Mouse (Mus musculus): Measurements from ENCODE around the gene Ms4a4a.
"Not testable (repeated sequence)": the region's sequence is repeated elsewhere in the genome, so short reads cannot be mapped to it uniquely, and the experiment has no call there.

Gene Ms4a4a

DNA sequence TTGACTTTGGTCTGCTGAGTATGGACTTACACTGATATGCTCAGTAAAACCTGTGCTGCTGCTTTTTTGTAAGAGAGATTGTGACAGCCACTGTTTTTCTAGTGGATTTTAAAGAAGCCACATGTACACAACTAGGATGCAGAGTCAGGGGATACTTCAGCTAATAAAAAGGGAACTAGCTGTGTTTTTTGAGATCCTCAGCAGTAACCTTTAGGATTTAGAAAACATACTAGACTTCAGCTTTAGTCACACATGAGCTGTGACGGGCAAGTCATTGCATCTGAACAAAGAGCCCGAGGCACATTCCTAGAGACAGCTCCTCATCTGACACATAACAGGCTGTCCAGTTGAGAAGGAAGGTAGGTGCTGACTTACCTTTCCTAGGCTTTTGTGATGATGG is at the start of gene Ms4a4a:
TSS of gene Ms4a4a (plus strand) at position 251 of the 400 bp plus-strand sequence.
- DNase-seq = no peak

GRCm38 (mm10) chr19:11335932-11336331 is 39.4 kb upstream of the Ms4a4a start, which contains the start of gene Ms4a7:
TSS of gene Ms4a7 (minus strand) at chr19:11336146.
- no peak for DNase-seq

GRCm38 (mm10) chr19:11343147-11343546 is 32.2 kb upstream of the Ms4a4a start:
- DNase-seq = no peak

GRCm38 (mm10) chr19:11343992-11344391 is 31.3 kb upstream of the Ms4a4a start:
- DNase-seq = no peak

DNA sequence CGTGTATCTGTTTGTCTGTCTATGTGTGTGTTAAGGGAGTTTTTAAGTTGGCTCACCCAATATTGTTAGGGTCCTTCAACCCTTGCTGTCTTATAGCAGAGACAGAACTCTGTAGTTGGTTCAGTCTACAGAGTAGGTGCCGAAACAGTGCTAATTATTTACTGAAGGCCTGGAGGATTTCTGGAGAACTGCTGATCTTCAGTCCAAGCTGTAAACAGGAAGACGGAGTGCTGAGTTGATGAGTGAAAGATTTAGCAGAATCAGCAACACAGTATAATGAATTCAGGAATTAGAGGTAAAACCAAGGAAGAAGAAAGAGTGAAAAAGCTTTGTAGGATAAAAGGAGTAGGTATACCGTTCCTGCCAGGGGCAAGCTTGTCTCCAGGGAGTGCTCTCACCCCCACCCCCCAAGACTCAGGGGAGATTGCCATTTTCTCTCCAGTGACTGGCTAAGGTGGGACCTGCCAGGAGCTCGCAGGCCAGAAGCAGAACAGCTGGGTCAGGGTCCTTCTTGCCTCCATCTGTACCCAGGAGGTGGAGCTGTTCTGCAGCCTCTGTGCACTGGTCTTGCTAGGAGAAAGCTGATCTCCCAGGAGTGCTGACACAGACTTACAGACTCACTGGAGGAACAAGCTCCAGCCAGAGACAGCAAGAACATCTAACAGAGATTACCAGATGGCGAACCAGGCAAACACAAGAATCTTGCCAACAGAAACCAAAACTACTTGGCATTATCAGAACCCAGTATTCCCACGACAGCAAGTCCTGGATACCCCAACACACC is 25.4 kb upstream of the Ms4a4a start:
- no peak for DNase-seq

DNA sequence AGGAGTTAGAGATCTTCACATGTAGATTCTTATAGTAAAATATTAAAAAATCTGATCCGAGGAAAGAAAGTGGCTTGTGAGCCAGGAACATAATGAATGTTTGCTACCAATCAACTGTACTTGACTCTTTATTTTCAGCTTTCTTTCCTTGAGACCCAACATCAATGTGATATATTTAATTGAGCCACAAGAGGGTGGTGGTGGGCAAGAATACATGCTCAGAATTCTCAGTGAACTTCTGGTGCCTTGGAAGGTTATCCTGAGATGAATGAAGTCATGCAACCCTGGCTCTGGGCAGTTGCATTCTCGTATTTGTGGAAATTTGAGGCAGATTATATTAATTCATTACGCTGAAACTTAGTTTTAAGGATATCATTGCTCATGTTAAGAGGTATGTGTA is 23.4 kb upstream of the Ms4a4a start:
- DNase-seq = no peak

DNA sequence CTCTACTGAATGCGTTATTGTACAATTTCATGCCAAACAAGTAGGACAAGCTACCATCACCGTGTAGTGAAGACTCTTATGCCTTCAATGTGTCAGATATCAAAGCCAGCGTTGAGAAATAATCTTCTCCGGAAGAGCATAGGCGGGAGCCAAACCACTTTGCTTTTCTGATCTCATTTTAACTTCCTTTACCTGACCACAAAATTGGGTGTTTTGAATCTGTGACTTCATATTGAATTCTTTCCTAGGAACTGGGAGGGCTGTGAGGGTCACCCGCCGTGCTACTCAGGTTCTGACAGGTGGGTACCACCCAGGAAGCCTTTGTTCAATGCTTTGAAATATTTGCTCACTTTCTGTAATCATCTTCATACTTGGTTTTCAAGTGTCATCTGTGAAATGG is 19.6 kb upstream of the Ms4a4a start:
- no peak for DNase-seq

GRCm38 (mm10) chr19:11360106-11360505 is 15.2 kb upstream of the Ms4a4a start:
- no peak for DNase-seq

GRCm38 (mm10) chr19:11362002-11362401 is 13.3 kb upstream of the Ms4a4a start:
- DNase-seq = no peak

DNA sequence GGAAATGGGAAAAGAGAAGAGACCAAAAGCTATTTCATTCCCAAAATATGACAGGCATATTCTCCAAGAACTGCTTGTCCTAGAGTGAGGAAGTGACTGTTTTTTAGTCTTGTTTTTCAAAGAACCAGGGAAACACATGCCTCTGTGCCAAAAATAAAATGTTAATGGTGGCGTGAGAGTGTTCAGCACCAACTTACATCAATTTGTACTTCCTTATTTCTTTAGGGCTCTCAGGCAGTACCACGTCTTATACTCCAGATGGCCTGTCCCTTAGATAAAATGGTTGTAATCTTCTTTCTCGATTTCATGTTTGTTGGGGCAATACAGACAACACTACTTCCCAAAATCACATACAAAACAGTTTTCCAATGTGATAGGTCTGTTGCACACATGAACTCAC is 7.0 kb upstream of the Ms4a4a start:
- DNase-seq = no peak

DNA sequence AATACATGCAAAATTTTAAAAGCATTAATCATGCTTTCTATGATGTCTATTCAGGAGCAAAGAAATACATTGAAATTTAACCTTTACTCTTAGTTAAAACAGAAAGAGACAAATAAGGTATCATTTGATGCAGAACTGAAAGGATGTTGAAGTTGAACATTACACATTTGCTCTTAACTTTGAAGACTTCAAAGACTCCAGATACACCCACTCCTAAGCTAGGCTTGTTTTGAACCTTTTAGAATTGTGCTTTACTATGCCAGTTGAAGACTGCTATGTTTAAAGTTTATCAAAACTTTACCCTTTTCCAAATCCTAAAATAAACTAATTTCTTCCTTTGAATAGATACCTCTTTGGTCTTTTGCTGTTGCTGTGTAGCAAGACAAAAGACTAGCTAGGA is 4.1 kb upstream of the Ms4a4a start:
- no peak for DNase-seq

DNA sequence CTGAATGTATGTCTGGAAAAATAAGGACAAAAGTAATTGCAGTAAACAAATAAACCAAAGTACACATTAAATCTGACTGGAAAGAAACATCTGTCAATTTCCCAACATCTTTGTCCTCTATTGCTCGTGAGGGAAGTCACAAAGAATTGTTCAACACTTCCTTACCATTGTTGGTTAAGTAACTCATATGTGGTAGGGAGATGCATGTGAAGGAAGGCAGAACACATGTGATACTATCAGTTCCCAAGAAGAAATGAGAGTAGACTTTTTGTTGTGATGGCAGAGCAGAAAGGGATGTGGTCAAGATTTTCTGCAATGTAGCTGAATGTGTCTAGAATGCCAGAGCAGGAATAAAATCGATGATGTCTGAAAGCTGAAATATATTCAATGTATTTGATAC is 1.1 kb downstream of the Ms4a4a start:
- DNase-seq = no peak

GRCm38 (mm10) chr19:11387109-11387508 is 11.8 kb downstream of the Ms4a4a start:
- DNase-seq = no peak

DNA sequence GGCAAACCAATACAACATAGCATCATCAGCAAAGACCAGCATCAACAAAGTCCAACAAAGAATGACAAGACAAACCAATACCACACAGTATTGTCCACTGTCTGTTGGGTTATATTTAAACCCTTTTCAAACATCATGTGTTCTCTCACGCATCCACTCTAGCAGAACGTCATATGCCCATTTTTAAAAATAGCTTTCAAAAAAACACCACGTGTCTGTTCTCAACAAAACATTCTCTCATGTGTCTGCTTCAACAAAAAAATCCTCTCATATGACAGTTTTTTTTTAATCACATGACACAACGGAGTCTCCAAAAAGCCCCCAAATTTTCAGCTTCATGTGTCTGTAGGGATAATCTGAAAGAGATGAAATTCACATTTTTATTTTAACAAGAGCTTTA is 12.4 kb downstream of the Ms4a4a start:
- no peak for DNase-seq

- no peak for DNase-seq
Observed at GRCm38 (mm10) chr19:11388949-11389348, 13.6 kb downstream of the Ms4a4a start.

GRCm38 (mm10) chr19:11395769-11396168 is 20.4 kb downstream of the Ms4a4a start:
- no peak for DNase-seq

DNA sequence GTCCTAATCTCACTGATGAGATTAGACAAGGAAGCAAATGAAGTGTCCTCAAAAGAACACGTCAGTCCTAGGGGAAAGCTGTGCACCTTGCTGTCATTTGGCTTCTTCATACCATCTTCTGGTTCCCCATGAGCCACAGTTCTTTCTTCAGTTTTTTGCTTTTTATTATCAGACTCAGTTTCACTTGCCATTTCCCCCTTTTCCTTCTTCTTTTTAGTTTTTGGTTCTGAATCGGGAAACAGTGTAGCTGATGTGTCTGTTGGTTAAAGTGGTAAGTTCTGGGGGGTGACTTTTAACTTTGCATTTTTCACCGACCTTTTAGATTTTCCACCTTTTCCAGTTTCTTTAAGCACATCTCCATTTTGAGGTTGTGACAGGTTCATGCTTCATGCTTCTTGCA is 29.2 kb downstream of the Ms4a4a start, which contains the start of gene Ms4a4c:
TSS of gene Ms4a4c (plus strand) at position 244 of the 400 bp plus-strand sequence.
- no peak for DNase-seq

DNA sequence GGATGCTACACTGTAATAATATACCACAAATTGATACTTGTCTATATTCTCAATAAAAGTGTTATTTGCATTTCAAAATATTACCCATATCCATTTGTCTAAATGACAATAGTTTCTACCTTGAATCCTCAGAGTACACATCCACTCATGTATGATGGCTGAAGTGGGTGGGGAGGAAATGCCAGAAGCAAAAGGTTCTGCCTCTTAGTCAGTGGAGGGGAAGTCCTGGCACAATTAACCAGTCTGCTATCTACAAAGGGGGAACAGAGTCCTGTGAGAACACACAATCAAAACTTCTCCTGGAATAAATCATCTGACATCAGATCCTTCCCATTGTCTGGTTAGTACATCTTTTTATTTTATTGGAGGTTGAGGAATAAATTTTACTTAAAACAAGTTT is 32.1 kb downstream of the Ms4a4a start:
- DNase-seq = no peak

GRCm38 (mm10) chr19:11408591-11408990 is 33.3 kb downstream of the Ms4a4a start:
- no peak for DNase-seq

GRCm38 (mm10) chr19:11411640-11412039 is 36.3 kb downstream of the Ms4a4a start:
- DNase-seq = no peak

- DNase-seq = no peak
Observed at GRCm38 (mm10) chr19:11414084-11414483, 38.8 kb downstream of the Ms4a4a start.

- no peak for DNase-seq
Observed at GRCm38 (mm10) chr19:11415581-11415980, 40.3 kb downstream of the Ms4a4a start.

DNA sequence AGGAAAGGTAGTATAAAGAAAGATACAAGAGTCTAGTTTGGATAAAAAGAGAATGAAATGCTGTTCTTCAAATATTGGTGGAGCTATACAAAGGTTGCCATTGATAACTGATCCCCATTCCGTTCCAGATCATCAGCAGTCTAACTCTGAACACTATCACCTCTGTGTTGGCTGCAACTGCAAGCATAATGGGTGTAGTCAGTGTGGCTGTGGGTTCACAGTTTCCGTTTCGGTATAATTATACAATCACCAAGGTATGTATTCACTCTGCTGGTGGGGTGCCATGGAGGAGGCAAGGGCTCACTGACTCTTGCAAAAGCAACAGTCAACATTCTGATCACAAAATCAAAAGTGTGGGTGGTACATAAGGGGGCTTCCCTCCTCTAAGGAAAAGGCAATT is 43.5 kb downstream of the Ms4a4a start:
- not testable (repeated sequence) for DNase-seq

- DNase-seq = not testable (repeated sequence)
Observed at GRCm38 (mm10) chr19:11431209-11431608, 55.9 kb downstream of the Ms4a4a start.

Data from cerebellum, postnatal 36 days (tissue).